Mouse (Mus musculus) megakaryocyte, embryonic 14.5 days (primary cell): ENCODE data around the gene Tmem170b. TPM values are rescaled to one million over a fixed set of nuclear protein-coding genes. Genes with fewer than 3 reads are reported as not detected.

Experiments
- H3K27me3 ChIP-seq: replicated peaks from 2 replicates; pipeline ENCODE3; 2012; ENCODE audit warnings: inconsistent platforms
- H3K36me3 ChIP-seq: replicated peaks from 2 replicates; pipeline ENCODE3; 2012; ENCODE audit warnings: low read length, inconsistent platforms, mixed read lengths
- H3K4me1 ChIP-seq: 2 replicates; pipeline ENCODE4 v1.6.1; 2012; ENCODE audit warnings: inconsistent platforms
- H3K4me3 ChIP-seq: replicated peaks from 2 replicates; pipeline ENCODE3; 2012; ENCODE audit warnings: moderate library complexity, mild to moderate bottlenecking, inconsistent platforms
- H3K9me3 ChIP-seq: 2 replicates; pipeline ENCODE4 v1.6.1; 2012; ENCODE audit warnings: inconsistent platforms
- FLI1 ChIP-seq: IDR thresholded peaks from 2 replicates; pipeline ENCODE4 v1.6.1; 2012; ENCODE audit warnings: low read length, inconsistent platforms, mixed read lengths
- GATA1 ChIP-seq: IDR thresholded peaks from 3 replicates; pipeline ENCODE4 v1.6.1; 2012; ENCODE audit warnings: mixed read lengths, low read length, inconsistent platforms, borderline replicate concordance
- polyA plus RNA-seq: library from polyadenylated mRNA; stranded (reverse); fragments of >175 nt; gene quantifications from 2 replicates; pipeline ENCODE4 v1.2.3, GENCODE M21; 2012; ENCODE audit warnings: low replicate concordance; ENCODE audit not compliant: insufficient read depth

The Tmem170b gene
- polyA plus RNA-seq, 1 experiment: 3.1 TPM

- Histone ChIP-seq H3K27me3 (no peaks in the 10 kb centered on the region), H3K4me1 (no peaks in the 10 kb centered on the region), H3K36me3 (no peaks in the 10 kb centered on the region), H3K4me3 (no peak overlapping the region), H3K9me3 (no peaks in the 10 kb centered on the region)
- no peak for TF ChIP-seq FLI1
- no peak for TF ChIP-seq GATA1
These were observed 70.5 kb downstream of the Tmem170b start for GRCm38 (mm10) chr13:41675966-41676835.

GRCm38 (mm10) chr13:41676836-41677186 lies 71.1 kb downstream of the Tmem170b start:
- Histone ChIP-seq H3K36me3 (no peaks in the 10 kb centered on the region), H3K9me3 (no peaks in the 10 kb centered on the region), H3K27me3 (no peaks in the 10 kb centered on the region), H3K4me3 (no peak overlapping the region), H3K4me1 (no peaks in the 10 kb centered on the region)
- no peak for TF ChIP-seq GATA1
- TF ChIP-seq FLI1: no peak

GRCm38 (mm10) chr13:41680854-41681549 lies 75.3 kb downstream of the Tmem170b start:
- Histone ChIP-seq H3K36me3 (no peaks in the 10 kb centered on the region), H3K4me3 (no peak overlapping the region), H3K9me3 (no peaks in the 10 kb centered on the region), H3K27me3 (no peaks in the 10 kb centered on the region), H3K4me1 (no peaks in the 10 kb centered on the region)
- no peak for TF ChIP-seq FLI1
- TF ChIP-seq GATA1: no peak

- Histone ChIP-seq H3K27me3 (no peaks in the 10 kb centered on the region), H3K36me3 (no peaks in the 10 kb centered on the region), H3K4me3 (no peak overlapping the region), H3K9me3 (no peaks in the 10 kb centered on the region), H3K4me1 (no peaks in the 10 kb centered on the region)
- no peak for TF ChIP-seq FLI1
These were observed 76.8 kb downstream of the Tmem170b start for GRCm38 (mm10) chr13:41682341-41683119.

GRCm38 (mm10) chr13:41683356-41684012 lies 77.8 kb downstream of the Tmem170b start:
- H3K4me3 ChIP-seq: no peak overlapping the region
- no peak for TF ChIP-seq GATA1
- TF ChIP-seq FLI1: no peak
- no peaks in the 10 kb centered on the region for H3K9me3 ChIP-seq
- no peaks in the 10 kb centered on the region for H3K4me1 ChIP-seq
- H3K27me3 ChIP-seq: no peaks in the 10 kb centered on the region
- no peaks in the 10 kb centered on the region for H3K36me3 ChIP-seq

GRCm38 (mm10) chr13:41685499-41685898 lies 79.8 kb downstream of the Tmem170b start:
- no peaks in the 10 kb centered on the region for H3K4me1 ChIP-seq
- no peak overlapping the region for H3K4me3 ChIP-seq
- no peaks in the 10 kb centered on the region for H3K36me3 ChIP-seq
- no peaks in the 10 kb centered on the region for H3K27me3 ChIP-seq
- no peak for TF ChIP-seq FLI1
- TF ChIP-seq GATA1: no peak
- H3K9me3 ChIP-seq: no peaks in the 10 kb centered on the region

GRCm38 (mm10) chr13:41689055-41689454 lies 83.3 kb downstream of the Tmem170b start:
- no peaks in the 10 kb centered on the region for H3K36me3 ChIP-seq
- H3K27me3 ChIP-seq: no peaks in the 10 kb centered on the region
- H3K4me1 ChIP-seq: no peaks in the 10 kb centered on the region
- 0 out of 2 replicates have a peak, but pooled peaks cover 5% of the 10 kb centered on the region for H3K9me3 ChIP-seq
- no peak overlapping the region for H3K4me3 ChIP-seq
- TF ChIP-seq FLI1 (no peak), GATA1 (no peak)

- H3K4me3 ChIP-seq: no peak overlapping the region
These were observed 83.9 kb downstream of the Tmem170b start for GRCm38 (mm10) chr13:41689598-41690045.

More at GRCm38 (mm10) chr13:41689598-41690045, 83.9 kb downstream of the Tmem170b start:
- H3K27me3 ChIP-seq: no peaks in the 10 kb centered on the region
- 0 out of 2 replicates have a peak, but pooled peaks cover under 1% of the 10 kb centered on the region for H3K4me1 ChIP-seq
- H3K36me3 ChIP-seq: no peaks in the 10 kb centered on the region
- 0 out of 2 replicates have a peak, but pooled peaks cover 5% of the 10 kb centered on the region for H3K9me3 ChIP-seq
- TF ChIP-seq GATA1: no peak
- TF ChIP-seq FLI1: no peak

Other genes with a start within 250 kb of the Tmem170b start
- gene Nedd9, start 118.5 kb upstream of the Tmem170b start, polyA plus RNA-seq: 0.16 and 1.2 TPM in 2 replicates
- not detected in 2 replicates for gene Adtrp, start 241.8 kb downstream of the Tmem170b start, polyA plus RNA-seq